Mouse (Mus musculus) T-helper 17 cell (primary cell): ENCODE measurements at regions not wholly inside any gene's neighbourhood (a gene's known extent, or its start where the extent isn't known, plus 50 kb on each side); places are given as distances from the start of the nearest gene placed in this dataset.

Experiments
- in situ Hi-C, 2 experiments: fragments of 300-600 bp; cut with MboI, MseI; formaldehyde crosslinking; loops; 1 replicate in 1 of 2; 2 replicates in 1 of 2; pipeline ENCODE4 v1.15.1; 2025; ENCODE audit warnings: high pct_unique_total_duplicates in 2 of 2

DNA sequence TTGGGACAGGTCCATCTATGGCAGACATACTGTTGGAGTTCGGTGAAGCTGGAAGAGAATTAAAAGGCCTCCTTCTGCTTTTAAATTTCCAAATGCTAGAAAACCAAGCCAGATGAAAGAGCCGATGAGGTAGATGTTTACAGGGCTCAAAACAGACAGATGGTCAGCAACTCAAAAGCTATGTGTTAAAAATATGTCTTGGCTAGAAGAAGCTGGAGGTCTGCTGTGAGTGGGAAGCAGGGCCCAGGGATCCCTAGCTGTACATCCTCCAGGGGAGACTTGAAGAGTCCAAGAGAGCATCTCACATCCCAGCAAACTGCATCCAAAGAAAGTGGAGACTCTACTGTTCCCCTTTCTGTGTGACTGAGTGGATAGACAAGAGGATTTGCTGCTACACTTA is 526.5 kb upstream of the Id2 start:
- in situ Hi-C loops: no loop called here

DNA sequence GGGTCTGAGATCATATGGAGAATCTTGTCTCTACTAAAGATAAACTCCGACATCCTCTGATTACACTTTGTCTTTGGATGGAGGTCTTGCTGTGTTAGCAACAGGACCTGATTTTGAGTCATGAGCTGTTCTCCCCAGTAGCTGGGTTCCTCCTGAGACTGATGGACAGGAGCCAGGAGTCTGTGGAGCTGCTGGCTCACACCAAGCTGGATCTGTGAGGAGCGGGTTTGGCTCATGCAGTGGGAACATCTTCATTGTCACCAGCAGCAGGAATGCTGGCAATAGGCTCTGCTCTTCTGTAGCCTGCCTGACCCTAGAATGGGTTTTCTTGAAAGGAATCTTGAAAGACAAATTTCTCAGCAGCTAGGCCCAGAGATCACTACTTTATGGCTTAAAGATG is 524.2 kb upstream of the Id2 start:
- in situ Hi-C loops: no loop called here

DNA sequence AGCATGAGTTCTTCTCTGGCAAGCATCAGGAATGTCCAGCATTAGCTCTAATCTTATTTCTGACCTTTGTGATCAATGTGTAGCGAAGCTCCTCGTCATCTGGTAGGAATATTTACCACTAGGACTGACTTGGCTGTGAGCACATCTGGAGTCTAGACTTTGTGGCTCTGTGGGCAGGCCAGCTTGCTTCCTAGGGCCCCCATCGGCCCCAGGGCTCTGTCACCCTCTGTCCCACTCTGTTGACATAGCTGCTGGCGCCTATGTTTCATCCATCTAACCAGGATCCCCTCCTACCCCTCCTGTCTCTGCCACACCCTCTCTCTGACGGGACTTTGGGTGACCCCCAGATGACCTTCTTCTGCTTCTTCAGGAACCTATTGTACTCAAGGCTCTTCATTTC is 520.6 kb upstream of the Id2 start:
- in situ Hi-C loops: no loop called here

DNA sequence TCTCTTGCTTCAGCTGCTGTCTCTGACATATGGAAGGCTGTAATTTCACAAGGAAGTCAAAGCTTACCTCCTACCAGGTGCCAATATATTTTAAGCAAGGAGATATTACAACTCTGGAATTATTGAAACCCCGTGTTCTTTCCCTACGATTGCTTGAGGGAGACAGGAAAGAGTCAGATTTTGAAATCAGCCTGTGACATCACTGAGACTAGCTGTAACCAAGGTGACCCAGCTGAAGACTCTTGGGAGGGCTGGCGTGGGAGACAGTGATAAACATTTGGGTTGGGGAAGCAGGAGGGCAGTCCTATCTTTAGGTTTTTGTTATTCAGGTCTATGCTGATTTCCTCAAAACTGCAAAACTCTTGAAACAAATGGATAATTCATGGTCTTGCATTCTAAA is 518.4 kb upstream of the Id2 start:
- in situ Hi-C loops: no loop called here

DNA sequence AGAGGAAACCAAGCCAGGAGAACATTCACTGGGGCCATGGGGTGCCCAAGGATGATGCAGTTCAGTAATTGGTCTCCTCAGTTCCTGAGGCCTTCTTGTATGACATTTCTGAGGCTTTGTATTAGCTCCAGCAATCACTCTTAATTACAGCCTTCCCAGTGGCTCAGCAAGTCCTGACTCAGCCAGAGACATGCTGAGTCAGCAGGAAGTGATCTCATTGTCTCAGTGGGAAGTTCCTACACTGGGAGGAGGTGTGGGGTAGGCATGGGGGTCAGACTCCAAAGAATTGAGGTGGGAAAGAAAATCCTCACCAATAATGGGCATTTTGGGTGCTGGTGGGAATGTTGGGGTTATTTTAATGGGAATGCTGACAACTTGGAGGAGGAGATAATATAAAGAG is 516.5 kb upstream of the Id2 start:
- in situ Hi-C loops: no loop called here

DNA sequence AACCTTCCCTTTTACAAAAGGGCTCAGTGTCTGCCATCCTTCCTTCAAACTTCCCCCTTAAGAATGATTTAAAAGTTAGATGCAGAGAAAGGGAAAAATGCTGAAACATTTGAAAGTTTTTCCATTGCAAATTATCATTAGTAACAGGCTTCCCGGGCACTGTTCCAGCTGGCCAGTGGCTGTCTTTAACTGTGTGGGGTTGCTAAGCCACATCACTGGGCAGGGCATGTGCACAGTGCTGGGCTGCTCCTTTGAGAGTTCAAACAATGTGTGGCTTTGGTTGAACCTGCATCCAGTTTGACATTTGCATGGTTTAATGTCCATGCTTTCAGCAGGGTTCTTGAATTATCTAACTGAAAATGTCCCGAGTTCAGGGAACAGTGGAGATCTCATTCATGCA is 512.1 kb upstream of the Id2 start:
- in situ Hi-C loops: no loop called here

DNA sequence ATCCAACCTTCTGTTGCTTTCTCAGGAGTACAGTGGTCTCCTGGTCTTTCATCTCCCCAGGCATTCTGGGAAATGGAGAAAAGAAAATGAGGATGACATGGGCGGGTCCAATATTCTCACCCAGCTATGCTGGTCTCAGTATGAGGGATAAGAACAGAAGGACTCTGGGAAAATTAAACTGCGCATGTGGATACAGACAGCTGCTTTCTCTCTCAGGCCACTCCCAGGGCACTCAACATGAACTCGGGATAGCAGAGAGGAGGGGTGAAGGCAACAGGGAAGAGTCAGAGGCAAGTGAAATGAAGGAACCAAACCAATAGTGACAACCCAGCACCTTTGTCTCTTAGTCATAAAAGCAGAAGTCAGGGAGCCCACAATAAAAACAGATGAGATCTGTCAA is 508.5 kb upstream of the Id2 start:
- in situ Hi-C loops: no loop called here

DNA sequence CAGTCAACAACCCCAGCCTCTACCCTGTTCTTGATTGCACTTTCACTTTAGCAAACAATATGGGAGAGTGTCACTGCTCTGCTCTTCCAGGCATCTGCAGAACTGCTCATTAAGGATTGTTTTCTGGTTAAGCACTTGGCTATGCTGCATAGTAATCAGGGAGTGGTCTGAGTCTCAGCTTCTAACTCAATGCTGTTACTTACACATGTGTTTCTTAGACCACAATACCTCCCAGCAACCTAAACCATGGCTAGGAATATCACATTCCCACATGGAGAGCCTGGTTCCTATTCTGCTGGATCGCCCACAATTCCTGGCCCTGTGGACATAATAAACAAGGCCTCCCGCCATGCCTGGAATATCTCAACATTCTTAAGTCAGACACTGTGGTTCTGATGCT is 493.3 kb upstream of the Id2 start:
- in situ Hi-C loops: no loop called here

DNA sequence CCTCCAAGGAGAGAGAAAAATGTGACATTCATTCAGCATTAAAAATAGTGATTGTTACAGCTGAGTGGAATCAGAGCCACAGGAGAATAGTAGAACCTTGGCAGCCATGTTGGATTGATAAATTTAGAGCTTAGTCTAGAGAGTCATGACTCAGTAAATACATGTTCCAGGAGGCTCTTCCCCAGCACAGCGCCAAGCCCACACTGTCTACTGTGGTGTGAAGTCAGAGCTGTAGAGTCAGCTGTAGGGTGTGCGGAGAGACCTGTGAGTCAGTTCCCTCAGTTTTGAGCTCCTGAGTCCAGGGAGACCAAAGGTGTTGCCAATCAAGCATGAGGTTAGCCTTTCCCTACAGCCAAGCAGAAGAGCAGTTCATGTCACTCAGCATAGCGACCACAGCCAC is 488.8 kb upstream of the Id2 start:
- in situ Hi-C loops: no loop called here

DNA sequence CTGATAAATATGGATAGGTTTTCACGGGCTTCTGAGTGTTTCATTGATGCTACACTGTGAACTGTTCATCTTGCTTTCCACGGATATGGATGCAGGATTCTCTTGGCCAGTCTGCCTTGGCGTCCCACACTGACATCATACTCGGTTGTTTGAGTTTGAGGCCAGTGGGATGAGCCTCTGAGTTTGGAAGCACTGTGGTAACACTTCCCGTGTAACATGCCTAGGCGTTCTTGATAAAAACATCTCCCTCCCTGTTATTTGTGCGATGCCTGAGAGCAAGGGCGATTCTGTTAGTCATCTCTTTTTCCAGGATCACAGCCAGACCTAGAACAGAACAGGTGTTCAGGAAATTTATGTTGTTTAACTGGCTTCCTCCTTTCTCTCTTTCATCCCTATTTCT is 482.5 kb upstream of the Id2 start:
- in situ Hi-C loops: no loop called here

DNA sequence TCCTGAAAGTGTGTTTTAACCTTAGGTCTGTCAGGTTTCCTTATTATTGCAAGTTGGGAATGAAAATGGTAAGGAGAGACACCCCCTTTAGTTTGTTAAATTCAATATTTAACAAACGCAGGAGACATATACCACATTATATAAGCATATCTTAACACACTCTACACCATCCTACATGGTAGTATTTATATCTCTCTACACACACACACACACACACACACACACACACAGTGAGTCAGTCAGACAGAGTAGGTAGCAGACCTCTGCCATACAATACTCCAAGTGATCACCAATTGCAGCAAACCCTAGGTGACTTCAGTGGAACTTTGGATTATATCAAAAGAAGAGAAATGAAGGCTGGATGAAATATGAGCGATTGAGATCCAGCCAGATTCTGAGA is 468.2 kb upstream of the Id2 start:
- in situ Hi-C loops: no loop called here

DNA sequence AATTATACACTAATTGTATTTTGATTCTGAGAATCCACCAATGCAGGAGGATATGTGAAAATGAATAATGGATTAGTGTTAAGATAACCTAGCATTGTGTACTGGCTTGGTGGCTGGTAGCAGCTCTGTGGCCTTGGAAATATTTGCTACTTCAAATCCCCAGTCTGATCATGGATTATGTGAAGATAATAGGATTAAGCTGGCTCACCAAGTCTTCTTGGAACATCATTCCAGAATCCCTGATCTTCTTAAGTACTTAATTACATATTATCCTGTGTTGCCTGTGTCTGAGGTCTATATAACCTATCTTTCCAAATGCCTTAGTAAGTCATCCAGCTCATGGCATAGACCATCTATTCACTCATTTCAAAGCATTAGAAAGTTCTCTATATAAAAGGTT is 462.7 kb upstream of the Id2 start:
- in situ Hi-C loops: no loop called here

DNA sequence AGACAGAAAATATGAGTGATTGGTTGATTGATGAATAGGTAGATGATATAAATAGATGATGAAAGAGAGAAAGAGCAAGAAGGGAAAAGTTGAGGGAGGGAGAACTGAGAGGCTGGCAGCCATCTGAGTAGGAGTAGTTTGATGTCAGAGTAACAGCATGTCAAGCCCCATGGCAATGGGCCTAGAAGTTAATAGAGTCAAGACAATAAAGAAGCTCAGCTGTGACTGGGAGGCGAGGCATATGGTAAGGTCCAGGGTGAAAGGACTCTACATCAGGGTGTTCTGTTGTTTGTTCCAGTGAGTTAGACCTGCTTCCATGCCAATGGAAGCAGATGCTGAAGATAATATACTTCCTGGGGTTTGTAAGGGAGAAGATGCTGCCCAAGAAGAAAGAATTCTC is 456.7 kb upstream of the Id2 start:
- in situ Hi-C loops: no loop called here

DNA sequence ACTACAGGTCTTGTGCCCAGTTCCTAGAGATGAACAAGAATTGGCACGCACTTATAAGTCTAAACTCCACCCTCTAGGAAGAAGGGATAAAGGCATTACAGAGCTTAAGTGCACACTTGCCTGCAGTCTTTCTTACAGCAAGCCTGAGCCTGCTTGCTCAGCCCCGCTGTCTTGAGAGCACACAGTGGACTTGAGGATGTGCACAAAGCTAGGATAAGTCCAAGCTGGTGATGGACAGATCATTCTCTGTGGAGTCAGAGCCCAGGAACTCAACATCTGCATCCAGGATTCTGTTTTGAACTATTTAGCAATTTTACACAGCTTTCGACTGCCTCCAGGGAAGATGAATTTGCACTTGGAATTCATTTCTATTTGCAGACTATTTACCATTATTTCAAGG is 452.8 kb upstream of the Id2 start:
- in situ Hi-C loops: no loop called here

DNA sequence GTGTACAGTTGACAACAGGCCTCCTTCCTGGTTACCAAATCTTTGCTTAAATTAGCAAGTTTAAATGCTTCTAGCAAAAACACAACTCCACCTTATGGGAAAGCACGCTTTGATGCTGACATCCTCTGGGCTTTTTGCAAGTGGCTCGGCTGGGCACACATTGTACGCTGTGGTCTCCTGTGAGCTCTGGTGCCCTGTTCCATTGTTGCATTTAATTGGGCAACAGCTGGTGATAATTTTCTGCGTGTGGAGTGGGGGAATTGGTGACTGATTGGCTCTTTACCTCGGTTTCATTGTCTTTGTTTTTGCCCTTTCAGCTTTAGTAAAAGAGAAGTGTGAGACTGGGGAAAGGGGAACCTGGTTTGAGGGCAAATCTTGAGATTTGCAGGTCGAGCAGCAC is 447.3 kb upstream of the Id2 start:
- in situ Hi-C loops: no loop called here

DNA sequence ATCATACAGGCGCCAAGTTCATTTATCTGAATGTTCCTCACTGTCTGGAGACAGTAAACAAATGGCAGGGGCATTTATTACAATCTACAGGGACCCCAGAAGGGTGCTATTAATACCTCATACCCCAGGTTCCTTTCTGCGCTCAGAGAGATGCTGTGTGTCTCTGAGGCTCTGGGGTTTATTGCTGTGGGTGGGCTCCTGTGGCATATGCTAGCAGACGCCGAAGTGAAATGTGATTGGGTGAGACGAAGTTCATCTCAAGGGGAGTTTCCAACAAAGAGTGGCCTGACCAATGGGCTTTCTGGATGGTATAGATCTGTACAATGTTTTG is 437.6 kb upstream of the Id2 start:
- in situ Hi-C loops: no loop called here

DNA sequence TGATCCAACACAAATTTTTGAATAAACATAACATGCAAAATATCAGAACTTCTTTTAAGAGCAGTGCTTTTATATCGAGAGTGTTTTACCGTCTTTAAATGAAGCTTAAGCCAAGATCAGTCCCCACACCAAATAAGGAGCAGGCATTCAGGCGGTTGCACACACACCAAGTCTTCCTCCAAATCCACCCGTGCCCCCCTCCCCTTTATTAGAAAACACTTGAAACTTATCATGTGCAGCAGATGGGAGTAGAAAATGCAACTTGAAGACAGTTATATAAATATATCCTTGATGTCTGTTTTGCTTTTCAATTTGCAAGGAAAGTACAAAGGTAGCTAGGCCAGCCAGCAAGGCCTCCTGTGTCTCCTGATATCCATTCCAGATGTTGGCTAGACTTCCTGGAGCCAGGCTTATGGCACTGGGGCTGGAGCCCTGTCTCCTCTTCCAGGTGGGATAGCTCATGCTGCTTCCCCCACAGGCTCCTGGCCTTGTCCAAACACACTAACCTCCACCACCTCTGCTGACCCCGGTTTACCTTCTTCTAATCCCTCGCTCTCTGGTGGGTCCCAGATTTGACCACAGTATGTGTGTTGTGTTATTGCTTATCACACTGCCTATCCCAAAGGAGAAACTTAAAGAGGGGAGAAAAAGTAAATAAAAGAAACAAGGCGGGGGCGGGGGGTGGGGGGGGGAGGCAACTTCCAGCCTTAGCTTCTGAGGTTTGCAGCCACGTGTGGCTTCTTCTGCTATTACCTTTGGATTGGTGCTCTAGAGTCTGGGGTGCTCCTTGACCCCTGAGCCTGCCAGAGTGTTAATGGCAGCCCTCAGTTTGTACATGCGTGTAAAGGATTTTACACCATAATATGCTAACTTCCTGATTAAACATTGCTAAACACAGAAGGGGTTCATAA is 437.0 kb upstream of the Id2 start:
- in situ Hi-C loops: no loop called here

DNA sequence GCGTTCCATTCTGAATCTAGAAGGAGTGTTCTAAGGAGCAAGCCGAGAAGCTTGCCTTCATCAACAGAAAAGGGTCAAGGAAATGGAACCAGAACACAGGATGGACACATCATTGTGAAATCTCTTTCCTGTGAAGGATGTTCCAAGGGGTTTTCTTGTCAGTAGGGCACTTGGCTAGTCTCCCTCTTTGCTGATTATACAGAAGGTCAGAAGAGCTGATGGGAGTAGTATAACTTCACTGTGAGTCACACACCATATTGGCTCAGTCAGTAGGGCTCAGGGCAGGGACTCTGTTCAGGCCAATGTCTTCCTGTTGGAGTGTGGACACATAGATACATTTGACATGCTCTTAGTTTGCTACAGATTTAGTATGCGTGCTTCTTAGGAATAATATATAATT is 433.5 kb upstream of the Id2 start:
- in situ Hi-C loops: no loop called here

DNA sequence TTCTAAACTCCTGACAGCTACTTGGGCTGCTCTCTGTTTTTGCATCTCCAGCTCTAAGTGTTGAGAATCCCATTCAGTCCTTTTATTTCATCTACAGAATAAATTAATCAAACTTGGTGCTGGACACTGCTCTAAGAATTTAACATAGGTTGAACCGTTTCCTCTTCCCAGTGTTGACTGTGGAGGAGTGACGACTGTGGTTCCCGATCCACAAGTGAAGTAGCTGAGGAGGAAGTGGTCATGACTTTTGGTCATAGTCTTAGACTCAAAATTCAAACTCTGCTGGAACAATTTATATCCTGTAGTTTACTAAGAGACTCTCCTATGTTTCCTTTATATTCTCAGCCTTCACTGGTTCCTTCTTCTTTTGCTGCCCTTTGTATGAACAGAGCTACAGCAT is 432.6 kb upstream of the Id2 start:
- in situ Hi-C loops: no loop called here

DNA sequence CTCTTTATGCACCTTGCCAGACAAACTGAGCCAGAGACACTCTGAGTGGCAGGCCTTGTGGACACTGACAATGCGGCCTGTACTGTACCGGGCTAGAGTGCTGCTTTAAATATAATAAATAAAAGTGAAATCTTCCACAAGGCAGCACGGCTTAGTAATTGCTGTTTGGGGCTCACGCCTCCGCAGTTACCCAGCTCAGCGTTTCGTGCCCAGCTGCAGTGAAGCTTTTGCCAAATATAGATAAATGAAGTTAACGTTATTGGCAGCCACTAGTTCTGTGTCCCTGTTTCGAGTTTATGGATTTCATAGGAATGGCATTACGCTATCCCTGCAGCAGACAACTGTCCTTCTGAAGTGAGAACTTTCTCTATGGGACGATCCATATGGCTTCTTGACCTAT is 429.7 kb upstream of the Id2 start:
- in situ Hi-C loops: no loop called here

DNA sequence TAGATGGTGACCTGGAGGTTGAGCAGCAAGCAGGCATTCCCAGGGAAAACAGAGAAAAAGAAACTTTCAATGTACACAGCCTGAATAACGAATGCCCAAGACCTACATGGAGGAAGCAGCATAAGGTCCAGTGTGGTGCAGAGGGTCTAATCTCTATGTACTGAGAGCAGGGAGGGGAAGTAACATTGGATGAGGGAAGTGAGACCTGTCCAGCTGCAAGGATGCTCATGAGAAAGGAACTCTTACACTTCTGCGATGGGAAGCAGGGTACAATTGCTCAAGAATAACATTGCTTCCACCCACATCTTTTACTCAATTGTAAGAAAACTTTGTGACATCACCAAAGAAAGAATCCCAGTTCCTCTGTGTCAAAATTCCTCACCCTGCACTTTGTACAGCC is 419.8 kb upstream of the Id2 start:
- in situ Hi-C loops: no loop called here

DNA sequence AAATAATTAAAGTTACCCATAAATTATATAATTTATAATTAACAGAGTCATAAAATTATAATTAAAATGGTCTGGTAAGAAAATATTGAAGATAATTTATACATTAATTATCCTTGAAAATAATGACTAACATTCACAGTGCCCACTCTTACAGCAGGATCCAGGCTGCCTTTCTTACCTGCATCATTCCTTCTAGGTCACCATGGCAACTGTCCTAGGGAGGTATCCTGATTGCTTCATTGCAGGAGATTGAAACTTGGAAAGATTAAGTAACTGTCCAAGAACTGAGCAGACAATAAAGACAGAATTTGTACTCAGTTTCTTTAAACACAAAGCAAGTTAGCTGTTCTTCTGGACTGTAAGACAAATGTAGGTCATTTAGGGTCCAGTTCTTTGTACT is 416.7 kb upstream of the Id2 start:
- in situ Hi-C loops: no loop called here

DNA sequence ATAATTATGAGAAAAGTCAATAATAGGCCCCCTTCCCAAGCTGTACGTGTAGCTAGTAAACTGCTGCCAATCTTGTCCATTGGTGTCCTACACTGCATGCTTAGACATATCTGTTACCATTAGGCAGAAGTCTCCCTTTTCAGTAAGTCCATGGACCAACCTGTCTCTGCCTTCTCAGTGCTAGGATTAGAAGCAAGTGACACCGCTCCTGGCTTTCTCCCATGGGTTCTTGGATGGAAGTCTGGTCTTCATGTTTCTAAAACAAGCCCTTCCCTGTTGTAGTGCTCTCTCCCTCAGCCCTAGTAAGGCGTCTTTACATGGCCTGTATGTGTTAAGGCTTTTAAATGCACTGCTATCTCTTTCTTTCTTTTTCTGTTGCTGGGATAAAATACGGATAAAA is 412.7 kb upstream of the Id2 start:
- in situ Hi-C loops: no loop called here

DNA sequence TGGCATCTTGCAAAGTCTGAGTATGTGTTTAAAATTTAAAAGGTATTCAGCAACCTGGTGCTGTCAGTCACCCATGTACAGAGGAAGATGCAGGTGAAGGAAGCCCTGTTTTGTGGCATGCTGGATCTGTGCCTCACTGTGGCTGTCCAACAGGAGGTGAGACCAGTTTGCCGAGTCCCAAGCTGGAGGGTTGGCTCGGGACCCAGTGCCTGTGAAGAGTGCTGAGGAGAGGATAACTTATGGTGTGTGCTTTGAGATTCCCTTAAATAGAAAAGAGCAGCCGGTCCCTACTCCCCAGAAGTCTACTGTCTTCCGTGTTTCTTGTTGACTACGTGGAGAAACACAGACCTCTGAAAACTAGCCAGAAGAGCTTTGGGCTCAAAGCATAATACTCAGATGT is 396.3 kb upstream of the Id2 start:
- in situ Hi-C loops: no loop called here
